Mouse (Mus musculus) c-Kit-positive CD71-negative TER-119-negative erythroid progenitor cells, embryonic 14.5 days (primary cell): ENCODE data around the gene Olfr109.

ENCODE experiments used
- DNase-seq: peaks from one replicate; pipeline ENCODE4 v3.0.0-alpha.2; 2013; ENCODE audit warnings: low read depth

Gene Olfr109

GRCm38 (mm10) chr17:37458616-37459015, at the start of gene Olfr109:
TSS of gene Olfr109 (plus strand) at chr17:37458916.
- no peak for DNase-seq

- no peak for DNase-seq
These were observed 45.3 kb upstream of the Olfr109 start for GRCm38 (mm10) chr17:37413380-37413779.

DNA sequence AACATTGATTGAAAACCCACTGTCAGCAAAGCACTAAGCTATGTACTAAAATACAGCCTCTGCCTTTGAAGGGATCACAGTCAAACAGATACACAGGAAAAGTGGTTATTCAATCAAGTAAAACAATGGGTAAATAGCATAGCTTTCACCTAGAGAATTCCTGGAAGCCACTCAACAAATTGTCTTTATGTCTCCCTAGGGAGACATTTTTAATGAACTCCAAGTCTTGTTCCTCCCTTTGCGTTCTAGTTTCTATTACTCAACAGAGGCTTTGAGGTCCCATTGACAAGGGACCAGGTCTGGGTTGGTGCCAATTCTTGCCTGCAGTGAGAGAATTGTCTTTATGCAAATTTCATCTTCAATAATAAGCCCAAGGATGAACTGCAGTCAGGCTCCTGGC, 13.5 kb upstream of the Olfr109 start, which contains the start of gene Olfr108:
Gene Olfr108, plus strand, starts transcription at position 301 of the 400 bp plus-strand sequence.
- DNase-seq = no peak

- no peak for DNase-seq
These were observed 24.7 kb downstream of the Olfr109 start, which contains the start of gene H2-M2 for GRCm38 (mm10) chr17:37483452-37483851. TSS of gene H2-M2 (minus strand) at chr17:37483552.

GRCm38 (mm10) chr17:37491930-37492518, 33.3 kb downstream of the Olfr109 start, which contains the start of gene Olfr110:
TSS of gene Olfr110 (plus strand) at chr17:37492468.
- peak; percentile 7 for DNase-seq

DNA sequence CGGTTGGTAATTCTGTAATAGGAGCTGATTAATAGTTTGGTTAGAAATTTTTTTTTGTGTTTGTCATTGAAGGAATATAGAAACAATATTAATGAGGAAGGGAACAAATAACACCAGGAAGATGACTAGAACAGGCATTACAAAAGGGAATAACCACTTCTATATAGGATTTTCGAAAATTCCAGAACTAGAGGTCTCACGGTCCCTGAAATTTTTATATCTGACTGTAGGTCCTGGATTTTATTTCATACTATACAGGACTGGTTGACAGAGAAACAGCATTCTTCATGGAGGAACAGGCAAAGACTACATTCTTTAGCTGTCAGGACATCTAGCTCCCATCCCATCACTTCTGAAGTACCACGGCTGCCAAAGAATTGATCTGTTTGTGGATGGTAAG, 49.0 kb downstream of the Olfr109 start, which contains the start of gene Olfr111:
Gene Olfr111, plus strand, starts transcription at position 301 of the 400 bp plus-strand sequence.
- DNase-seq = no peak
